Mouse (Mus musculus) C2C12 (cell line): ENCODE measurements around the gene Bfsp1.

Source experiments
- CTCF ChIP-seq: IDR thresholded peaks from one replicate; pipeline ENCODE4 v1.5.1; 2011; ENCODE audit not compliant: control insufficient read depth, insufficient read depth, insufficient read length
- USF1 ChIP-seq: IDR thresholded peaks from one replicate; pipeline ENCODE4 v1.6.1; 2011; ENCODE audit warnings: low read depth, mild to moderate bottlenecking, control low read depth, moderate library complexity

DNA sequence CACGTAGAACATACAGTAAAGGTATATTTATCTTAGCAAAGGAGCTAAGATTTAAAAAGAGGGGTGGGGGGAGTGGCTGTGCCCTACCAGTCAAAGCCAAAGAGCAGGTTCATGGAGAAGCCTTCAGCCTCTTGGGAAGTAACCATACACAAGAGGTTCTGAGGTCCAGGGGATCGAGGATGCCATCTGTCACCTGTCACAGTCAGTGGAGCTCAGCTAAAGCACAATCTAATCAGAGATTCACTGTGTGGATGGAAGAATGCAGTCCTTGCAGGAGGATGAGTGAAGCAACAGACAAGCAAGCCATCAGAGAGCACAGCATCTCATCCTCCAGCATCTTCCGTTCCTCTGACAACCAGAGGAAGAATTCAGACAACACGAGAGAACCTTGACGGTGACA, 73.1 kb downstream of the Bfsp1 start:
- TF ChIP-seq CTCF (no peak), USF1 (no peak)
